In the genomic region with DNA sequence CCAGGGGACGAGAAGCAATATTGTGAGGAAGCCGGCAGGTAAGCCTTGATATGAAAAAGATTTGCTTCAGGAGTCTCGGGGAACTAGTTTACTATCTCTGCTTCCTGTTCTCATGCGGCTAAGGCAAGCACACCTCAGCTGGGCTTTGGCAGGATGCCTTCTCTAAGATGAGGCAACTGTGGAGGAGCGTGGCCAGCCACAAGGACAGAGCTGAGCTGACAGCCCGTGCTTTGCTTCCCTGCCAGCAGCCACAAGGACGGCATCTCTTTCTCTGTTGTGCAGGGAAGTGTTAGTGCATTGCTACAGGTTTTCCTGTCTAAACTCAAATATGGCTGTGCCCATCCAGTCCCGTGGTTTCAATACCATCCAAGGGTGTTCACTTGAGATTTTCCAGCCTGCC, we compare ENCODE assay signal across 9 mouse cellular contexts. TPM values are rescaled to one million over a fixed set of nuclear protein-coding genes. Genes with fewer than 3 reads are reported as not detected.
DNase-seq lines count a peak whose midpoint lies in the region; TF ChIP-seq lines count a peak whose summit lies in the region.
"Had no signal": no experiment of that assay in that cellular context is flagged by ENCODE, and none has a peak within 500 bp of the region (broad histone marks: within the 10 kb centered on the region; RNA-seq: fewer than 3 reads in every experiment).

No protein-coding gene starts in this region.

- H3K4me3 ChIP-seq in lung, adult 2 months (replicated peaks; ENCODE audit: extremely low read depth, low read depth, low read length) = no peak overlapping the region
- H3K4me3 ChIP-seq in left cerebral cortex, adult 2 months = no peak overlapping the region
- H3K4me3 ChIP-seq: limb, embryonic 13.5 days had no signal

- WGBS in lung, adult 2 months = 14% methylated on average over 8 of the region's 8 CpGs

- intact Hi-C loops in left cerebral cortex, adult 2 months (cut with DNase I) = no loop called here

- H3K27ac ChIP-seq in left cerebral cortex, adult 2 months = no peak overlapping the region
- H3K27ac ChIP-seq: limb, embryonic 13.5 days had no signal

- TF ChIP-seq CTCF in lung, adult 2 months (IDR thresholded peaks at IDR 0.05; ENCODE audit: insufficient read depth, low read length) = no peak
- no peak for TF ChIP-seq CTCF in left cerebral cortex, adult 2 months (IDR thresholded peaks at IDR 0.05)

- no peak for TF ChIP-seq POLR2A in lung, adult 2 months (IDR thresholded peaks at IDR 0.05; ENCODE audit: borderline replicate concordance, extremely low read depth, low read depth, low read length)

- H3K4me1 ChIP-seq in lung, adult 2 months (ENCODE audit: control insufficient read depth, insufficient read depth, low read length) = no peaks in the 10 kb centered on the region

- DNase-seq in cerebellum, postnatal 10 days = peak; percentile 63 to 73
- no peak for DNase-seq in cerebellum, adult 11-12 months
- DNase-seq in 3134 (ENCODE audit: extremely low read depth, insufficient read length, low spot score) = peak; percentile 50
- peak; percentile 81 for DNase-seq in gastrocnemius, adult 18-20 months (ENCODE audit: low spot score)
- peak; percentile 9 for DNase-seq in lung, adult 2 months
- DNase-seq in spleen, postnatal 4 days (ENCODE audit: low spot score in 2 of 2) = no peak
- DNase-seq in left cerebral cortex, adult 2 months (ENCODE audit: extremely low spot score in 1 of 2, low spot score in 2 of 2) = no peak
- DNase-seq in urinary bladder, adult 2 months (ENCODE audit: low spot score) = no peak

RNA-seq across cellular contexts. Expression of a gene that starts 30.1 kb away (rescaled TPM):
- 10 to 100 TPM; 13.7 to 15.2 TPM for total RNA-seq in gastrocnemius, adult 18-20 months (2021)
- polyA plus RNA-seq in lung, adult 2 months (2012; rRNA removed) = 0.26 and 0.89 TPM in 2 replicates
- 1 to 10 TPM in 1 of 2 experiments, under 1 TPM in 1; 0.25 to 1.1 TPM for total RNA-seq in left cerebral cortex, adult 2 months (2021)
- 1.5 and 1.6 TPM in 2 replicates for polyA plus RNA-seq in urinary bladder, adult 2 months (2012; rRNA removed)

Comparison
In these comparisons a context has a peak if more than half of its experiments do, and no peak if none do; other contexts are left out.
1. DNase-seq: peak in cerebellum, postnatal 10 days (2 of 2), 3134 (single experiment), gastrocnemius, adult 18-20 months (single experiment) and lung, adult 2 months (single experiment); none in cerebellum, adult 11-12 months (single experiment), spleen, postnatal 4 days (0 of 2), left cerebral cortex, adult 2 months (0 of 2) and urinary bladder, adult 2 months (single experiment).
2. RNA of a gene that starts 30.1 kb away (total RNA-seq): 13.7 to 15.2 TPM in gastrocnemius, adult 18-20 months; 0.25 to 1.1 TPM in left cerebral cortex, adult 2 months; every median in the first group is over 4 times any median in the second.